16 mouse cellular contexts compared by ENCODE assay signal in the genomic region with DNA sequence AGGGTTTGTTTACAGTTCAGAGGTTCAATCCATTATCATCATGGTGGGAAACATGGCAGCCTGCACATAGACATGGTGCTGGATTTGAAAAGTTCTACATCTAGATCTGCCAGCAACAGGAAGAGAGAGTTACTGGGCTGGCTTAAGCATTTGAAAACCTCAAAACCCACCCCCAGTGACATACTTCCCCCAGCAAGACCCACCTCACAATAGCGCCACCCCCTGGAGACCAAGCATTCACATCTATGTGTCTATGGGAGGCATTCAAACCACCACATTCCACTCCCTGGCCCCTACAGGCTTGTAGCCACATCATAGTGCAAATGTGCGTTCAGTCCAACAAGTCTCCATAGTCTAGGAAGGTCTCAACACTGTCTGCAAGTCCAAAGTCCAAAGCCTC.
DNase-seq lines count a peak whose midpoint lies in the region.
"Had no signal": no experiment of that assay in that cellular context is flagged by ENCODE, and none has a peak within 500 bp of the region (broad histone marks: within the 10 kb centered on the region; RNA-seq: fewer than 3 reads in every experiment).

No protein-coding gene starts in this region.

- DNase-seq in kidney, postnatal 10 days, result peak; percentile 22
- no peak for DNase-seq in kidney, postnatal 14 days
- DNase-seq in testis, postnatal 10 days (ENCODE audit: low spot score), result peak; percentile 51
- no peak for DNase-seq in testis, postnatal 14 days (ENCODE audit: low spot score)
- DNase-seq in Muller cell, postnatal 12 days (ENCODE audit: inconsistent ontology term), result peak; percentile 14
- DNase-seq in spleen, adult 12 weeks (ENCODE audit: low spot score), result no peak
- no peak for DNase-seq in adrenal gland, adult (ENCODE audit: inconsistent age in 2 of 2, low spot score in 1 of 2)
- DNase-seq: adrenal gland, postnatal 14 days; cerebellum, adult 8-10 months; gastrocnemius, postnatal 36 days; heart, postnatal 36 days; layer of hippocampus, adult 9-11 months; liver; lung, adult 2 months; retina, postnatal 1 day; spleen, adult 18-20 months had no signal

Comparison
In these comparisons a context has a peak if more than half of its experiments do, and no peak if none do; other contexts are left out.
1. DNase-seq: peak in kidney, postnatal 10 days (single experiment), testis, postnatal 10 days (single experiment) and Muller cell, postnatal 12 days (single experiment); none in kidney, postnatal 14 days (single experiment), testis, postnatal 14 days (single experiment), spleen, adult 12 weeks (single experiment) and adrenal gland, adult (0 of 2).